Mouse (Mus musculus) gastrocnemius, postnatal 4 days (tissue): ENCODE results near the gene Nudt19. TPM values are rescaled to one million over a fixed set of nuclear protein-coding genes. Genes with fewer than 3 reads are reported as not detected.

Experiments used
- total RNA-seq, 2 experiments: library from RNA; stranded (reverse); gene quantifications; 2 replicates each; pipeline ENCODE4 v1.2.3; 2021

Nudt19 gene
- total RNA-seq, 2 experiments from 2014 or later = 29.1 to 30.9 TPM

Other genes starting within 250 kb of the Nudt19 start
- gene Gpatch1, start 237.9 kb downstream of the Nudt19 start, total RNA-seq = 10 to 100 TPM; 11.3 TPM
- gene Rhpn2, start 222.1 kb downstream of the Nudt19 start, total RNA-seq = 1 to 10 TPM; 1.8 to 2.6 TPM
- 1 to 10 TPM; 3.0 to 3.4 TPM for gene Faap24, start 159.5 kb downstream of the Nudt19 start, total RNA-seq
- 10 to 100 TPM; 10.7 to 14.7 TPM for gene Cep89, start 159.3 kb downstream of the Nudt19 start, total RNA-seq
- gene Slc7a9, start 107.5 kb downstream of the Nudt19 start, total RNA-seq = not detected
- not detected for gene Tdrd12, start 18.6 kb downstream of the Nudt19 start, total RNA-seq
- gene Rgs9bp, start 29.3 kb upstream of the Nudt19 start, total RNA-seq = under 1 TPM; 0.22 to 0.52 TPM
- 10 to 100 TPM; 30.5 to 32.1 TPM for gene Ankrd27, start 29.9 kb upstream of the Nudt19 start, total RNA-seq
- 100 to 1,000 TPM; 122 to 147 TPM for gene Pdcd5, start 91.2 kb upstream of the Nudt19 start, total RNA-seq
- 10 to 100 TPM; 19.1 to 23.2 TPM for gene Dpy19l3, start 198.2 kb upstream of the Nudt19 start, total RNA-seq
- 10 to 100 TPM; 31.8 to 32.5 TPM for gene Zfp507, start 246.7 kb upstream of the Nudt19 start, total RNA-seq